Mouse (Mus musculus) intestine, postnatal 0 days (tissue): ENCODE data around the gene Dnajc22. TPM values are rescaled to one million over a fixed set of nuclear protein-coding genes. Genes with fewer than 3 reads are reported as not detected.
"Not testable (repeated sequence)": the region's sequence is repeated elsewhere in the genome, so short reads cannot be mapped to it uniquely, and the experiment has no call there.

Experiments used
- ATAC-seq: fragments of 200-750 bp; cut with Nextera tagmentation; 2 replicates; pipeline ENCODE4 v1.8.0; 2017; ENCODE audit warnings: mild to moderate bottlenecking, moderate TSS enrichment, moderate library complexity
- H3K27ac ChIP-seq: fragments of 300-500 bp; sonication (generic); 2 replicates; pipeline ENCODE4 v1.5.1; 2014; ENCODE audit warnings: mild to moderate bottlenecking, low read depth, low read length, moderate library complexity
- H3K27me3 ChIP-seq: fragments of 300-500 bp; sonication (generic); replicated peaks from 2 replicates; pipeline ENCODE4 v1.6.1; 2014; ENCODE audit warnings: low read length, mixed read lengths; ENCODE audit not compliant: control insufficient read depth, insufficient read depth
- H3K36me3 ChIP-seq: fragments of 300-500 bp; sonication (generic); 2 replicates; pipeline ENCODE4 v1.6.1; 2014; ENCODE audit warnings: mild to moderate bottlenecking, moderate library complexity; ENCODE audit not compliant: control insufficient read depth, insufficient read depth
- H3K4me1 ChIP-seq: fragments of 300-500 bp; sonication (generic); replicated peaks from 2 replicates; pipeline ENCODE4 v1.6.1; 2014; ENCODE audit warnings: antibody characterized with exemption, low read length, mixed read lengths; ENCODE audit not compliant: control insufficient read depth, insufficient read depth
- H3K4me2 ChIP-seq: fragments of 300-500 bp; sonication (generic); replicated peaks from 2 replicates; pipeline ENCODE4 v1.6.1; 2014; ENCODE audit warnings: low read depth, mild to moderate bottlenecking, moderate library complexity
- H3K4me3 ChIP-seq: fragments of 300-500 bp; sonication (generic); 2 replicates; pipeline ENCODE4 v1.5.1; 2014; ENCODE audit warnings: low read depth, low read length
- H3K9ac ChIP-seq: fragments of 300-500 bp; sonication (generic); 2 replicates; pipeline ENCODE4 v1.6.1; 2014; ENCODE audit warnings: mild to moderate bottlenecking, low read depth, low read length
- H3K9me3 ChIP-seq: fragments of 300-500 bp; sonication (generic); 2 replicates; pipeline ENCODE4 v1.6.1; 2016; ENCODE audit warnings: mixed run types; ENCODE audit not compliant: control insufficient read depth
- CTCF ChIP-seq: sonication (generic); IDR thresholded peaks from 2 replicates; pipeline ENCODE4 v1.5.1; 2016; ENCODE audit warnings: low read depth, mild to moderate bottlenecking, control low read depth, antibody characterized with exemption, moderate library complexity
- WGBS: fragments of 180-500 bp; shearing (Covaris S2); extraction: QIAGEN DNeasy Blood & Tissue Kit; methylation state at CpG from one replicate; pipeline ENCODE4 v1.1.7; 2014; 5-methylcytosine and 5-hydroxymethylcytosine counted together
- polyA plus RNA-seq: library from polyadenylated mRNA; unstranded; fragments of >200 nt; fragmentation: Nextera tagmentation; extraction: Ambion mirVana; gene quantifications from 2 replicates; pipeline ENCODE4 v1.2.1, GENCODE M21; 2015

Dnajc22 gene
- 52.9 and 55.7 TPM in 2 replicates for polyA plus RNA-seq

GRCm38 (mm10) chr15:99092870-99093269 is at the start of gene Dnajc22:
Gene Dnajc22, plus strand, starts transcription at chr15:99093170.
- H3K9ac ChIP-seq: 0 out of 2 replicates have a peak within 1 kb of the TSS, but pooled peaks have one; percentile 23
- H3K4me3 ChIP-seq: peak within 1 kb of the TSS; percentile 46
- WGBS: 78% methylated on average over 8 of the region's 8 CpGs
- H3K9me3 ChIP-seq: no peaks in the 10 kb centered on the region
- TF ChIP-seq CTCF: no peak
- H3K4me1 ChIP-seq: peaks cover 7% of the 10 kb centered on the region; the same call in 1 of the 2 replicates
- H3K27ac ChIP-seq: no peak within 1 kb of the TSS
- ATAC-seq: no peak
- H3K36me3 ChIP-seq: no peaks in the 10 kb centered on the region
- peak within 1 kb of the TSS; percentile 77 for H3K4me2 ChIP-seq
- H3K27me3 ChIP-seq: peaks cover 83% of the 10 kb centered on the region

GRCm38 (mm10) chr15:99044854-99045253 is 48.1 kb upstream of the Dnajc22 start:
- no peak for TF ChIP-seq CTCF
- Histone ChIP-seq H3K9ac (no peak overlapping the region), H3K27me3 (no peaks in the 10 kb centered on the region), H3K4me3 (no peak overlapping the region), H3K4me2 (0 out of 2 replicates have a peak overlapping the region, but pooled peaks have one; percentile 9), H3K4me1 (no peaks in the 10 kb centered on the region; the same call in 1 of the 2 replicates), H3K36me3 (no peaks in the 10 kb centered on the region), H3K27ac (peak overlapping the region; percentile 57; the same call in 1 of the 2 replicates), H3K9me3 (no peaks in the 10 kb centered on the region)
- 19% methylated on average over 3 of the region's 3 CpGs for whole genome bisulfite sequencing
- peak; percentile 79 for ATAC-seq

- H3K4me2 ChIP-seq, H3K36me3 ChIP-seq, H3K9me3 ChIP-seq, H3K4me1 ChIP-seq, H3K4me3 ChIP-seq, H3K27me3 ChIP-seq, H3K9ac ChIP-seq, ATAC-seq: not testable (repeated sequence)
- 82% methylated on average over 6 of the region's 6 CpGs for WGBS
- H3K27ac ChIP-seq: 0 out of 2 replicates have a peak overlapping the region, but pooled peaks have one; percentile 57
Observed at GRCm38 (mm10) chr15:99045734-99046133, 47.2 kb upstream of the Dnajc22 start.

GRCm38 (mm10) chr15:99049473-99050253 is 43.3 kb upstream of the Dnajc22 start:
- Histone ChIP-seq H3K4me2 (0 out of 2 replicates have a peak overlapping the region, but pooled peaks have one; percentile 21), H3K27me3 (peaks cover 12% of the 10 kb centered on the region), H3K4me3 (no peak overlapping the region), H3K4me1 (no peaks in the 10 kb centered on the region; the same call in 1 of the 2 replicates), H3K9me3 (no peaks in the 10 kb centered on the region), H3K9ac (no peak overlapping the region), H3K36me3 (no peaks in the 10 kb centered on the region), H3K27ac (no peak overlapping the region)
- TF ChIP-seq CTCF: peak; percentile 90
- 32% methylated on average over 13 of the region's 13 CpGs for WGBS
- no peak for ATAC-seq

GRCm38 (mm10) chr15:99053373-99053772 is 39.6 kb upstream of the Dnajc22 start:
- Histone ChIP-seq H3K4me1 (no peaks in the 10 kb centered on the region; the same call in 1 of the 2 replicates), H3K4me2 (no peak overlapping the region), H3K9me3 (no peaks in the 10 kb centered on the region), H3K36me3 (no peaks in the 10 kb centered on the region), H3K27me3 (peaks cover 49% of the 10 kb centered on the region), H3K27ac (no peak overlapping the region), H3K9ac (no peak overlapping the region), H3K4me3 (no peak overlapping the region)
- WGBS: 13% methylated on average over 9 of the region's 9 CpGs
- no peak for TF ChIP-seq CTCF
- no peak for ATAC-seq

- no peak for TF ChIP-seq CTCF
- WGBS: 4% methylated on average over 29 of the region's 30 CpGs
- H3K36me3 ChIP-seq: no peaks in the 10 kb centered on the region
- H3K4me1 ChIP-seq: no peaks in the 10 kb centered on the region; the same call in 1 of the 2 replicates
- H3K27ac ChIP-seq: no peak within 1 kb of the TSS
- H3K27me3 ChIP-seq: peaks cover 54% of the 10 kb centered on the region
- peak within 1 kb of the TSS; percentile 66 for H3K4me2 ChIP-seq
- peak within 1 kb of the TSS; percentile 37 for H3K4me3 ChIP-seq
- H3K9ac ChIP-seq: 0 out of 2 replicates have a peak within 1 kb of the TSS, but pooled peaks have one; percentile 34
- H3K9me3 ChIP-seq: no peaks in the 10 kb centered on the region
- no peak for ATAC-seq
Observed at GRCm38 (mm10) chr15:99055040-99055439, 37.9 kb upstream of the Dnajc22 start, which contains the start of gene Prph. Gene Prph, plus strand, starts transcription at chr15:99055174.
